Mouse (Mus musculus) forebrain, postnatal 0 days (tissue): Measurements from ENCODE around the gene Pmp22. TPM values are rescaled to one million over a fixed set of nuclear protein-coding genes. Genes with fewer than 3 reads are reported as not detected.

Experiments
- ATAC-seq: fragments of 200-750 bp; cut with Nextera tagmentation; 2 replicates; pipeline ENCODE4 v1.8.0; 2017; ENCODE audit warnings: mild to moderate bottlenecking, moderate library complexity
- DNase-seq: peaks from one replicate; pipeline ENCODE4 v3.0.0-alpha.2; 2015
- H3K27ac ChIP-seq: fragments of 300-500 bp; sonication (generic); 2 replicates; pipeline ENCODE4 v1.5.1; 2014; ENCODE audit warnings: low read depth, mild to moderate bottlenecking, antibody characterized with exemption, low read length, moderate library complexity, mixed read lengths
- H3K27me3 ChIP-seq: fragments of 300-500 bp; sonication (generic); 2 replicates; pipeline ENCODE4 v1.6.1; 2014; ENCODE audit warnings: mild to moderate bottlenecking, low read length, mixed read lengths; ENCODE audit not compliant: insufficient read depth
- H3K36me3 ChIP-seq: fragments of 300-500 bp; sonication (generic); 2 replicates; pipeline ENCODE4 v1.6.1; 2014; ENCODE audit warnings: mild to moderate bottlenecking, moderate library complexity; ENCODE audit not compliant: insufficient read depth
- H3K4me1 ChIP-seq: fragments of 300-500 bp; sonication (generic); 2 replicates; pipeline ENCODE4 v1.6.1; 2014; ENCODE audit warnings: antibody characterized with exemption; ENCODE audit not compliant: insufficient read depth
- H3K4me2 ChIP-seq: fragments of 300-500 bp; sonication (generic); 2 replicates; pipeline ENCODE4 v1.6.1; 2014; ENCODE audit warnings: low read depth, mild to moderate bottlenecking, moderate library complexity
- H3K4me3 ChIP-seq: fragments of 300-500 bp; sonication (generic); 2 replicates; pipeline ENCODE4 v1.5.1; 2014; ENCODE audit warnings: low read depth, low read length, mixed read lengths
- H3K9ac ChIP-seq: fragments of 300-500 bp; sonication (generic); 2 replicates; pipeline ENCODE4 v1.6.1; 2014; ENCODE audit warnings: mild to moderate bottlenecking
- H3K9me3 ChIP-seq: fragments of 300-500 bp; sonication (generic); 2 replicates; pipeline ENCODE4 v1.6.1; 2016; ENCODE audit warnings: low read length
- CTCF ChIP-seq: sonication (generic); IDR thresholded peaks from 2 replicates; pipeline ENCODE4 v1.5.1; 2016; ENCODE audit warnings: antibody characterized with exemption, control low read depth, low read depth
- WGBS: fragments of 180-500 bp; shearing (Covaris S2); extraction: QIAGEN DNeasy Blood & Tissue Kit; methylation state at CpG from one replicate; pipeline ENCODE4 v1.1.7; 2014; 5-methylcytosine and 5-hydroxymethylcytosine counted together
- polyA plus RNA-seq: library from polyadenylated mRNA; unstranded; fragments of >200 nt; fragmentation: Nextera tagmentation; extraction: Ambion mirVana; gene quantifications from 2 replicates; pipeline ENCODE4 v1.2.1, GENCODE M21; 2015
- total RNA-seq: library from RNA; depleted of rRNA; stranded (reverse); fragments of >200 nt; gene quantifications from 2 replicates; pipeline ENCODE4 v1.2.3, GENCODE M21; 2014

The Pmp22 gene
- total and polyA plus RNA-seq, 2 experiments from 2014 or later, result 31.7 to 33.5 TPM

GRCm38 (mm10) chr11:63131693-63132040 lies 2.9 kb downstream of the Pmp22 start:
- Histone ChIP-seq H3K36me3 (no peaks in the 10 kb centered on the region), H3K4me3 (peak overlapping the region; percentile 25), H3K9me3 (no peaks in the 10 kb centered on the region), H3K27ac (no peak overlapping the region), H3K27me3 (peaks cover 28% of the 10 kb centered on the region), H3K9ac (no peak overlapping the region), H3K4me2 (peak overlapping the region; percentile 99), H3K4me1 (peaks cover 3% of the 10 kb centered on the region; the same call in 1 of the 2 replicates)
- WGBS, result 12% methylated on average over 11 of the region's 11 CpGs
- DNase-seq (no peak), ATAC-seq (no peak)
- no peak for TF ChIP-seq CTCF

GRCm38 (mm10) chr11:63132151-63132500 lies 3.3 kb downstream of the Pmp22 start:
- Histone ChIP-seq H3K4me2 (peak overlapping the region; percentile 99), H3K4me3 (peak overlapping the region; percentile 52), H3K36me3 (no peaks in the 10 kb centered on the region), H3K27ac (peak overlapping the region; percentile 69), H3K9me3 (no peaks in the 10 kb centered on the region), H3K4me1 (peaks cover 3% of the 10 kb centered on the region; the same call in 1 of the 2 replicates), H3K9ac (peak overlapping the region; percentile 53), H3K27me3 (peaks cover 28% of the 10 kb centered on the region)
- TF ChIP-seq CTCF, result no peak
- DNase-seq, result peak; percentile 25
- 1% methylated on average over 11 of the region's 11 CpGs for WGBS
- no peak for ATAC-seq

GRCm38 (mm10) chr11:63132501-63133435 lies 4.0 kb downstream of the Pmp22 start:
- under 1% methylated on average over 65 of the region's 66 CpGs for WGBS

GRCm38 (mm10) chr11:63134021-63134420 lies 5.2 kb downstream of the Pmp22 start:
- no peaks in the 10 kb centered on the region for H3K9me3 ChIP-seq
- DNase-seq, result no peak
- no peaks in the 10 kb centered on the region for H3K36me3 ChIP-seq
- no peak for ATAC-seq
- 87% methylated on average over 5 of the region's 5 CpGs for WGBS
- no peak overlapping the region for H3K27ac ChIP-seq
- no peak overlapping the region for H3K9ac ChIP-seq
- peaks cover 28% of the 10 kb centered on the region for H3K27me3 ChIP-seq
- H3K4me3 ChIP-seq, result no peak overlapping the region
- peaks cover 3% of the 10 kb centered on the region; the same call in 1 of the 2 replicates for H3K4me1 ChIP-seq
- no peak for TF ChIP-seq CTCF
- no peak overlapping the region; the same call in 1 of the 2 replicates for H3K4me2 ChIP-seq

More at GRCm38 (mm10) chr11:63132501-63133435, 4.0 kb downstream of the Pmp22 start:
- ATAC-seq (peak; percentile 49), DNase-seq (peak; percentile 69)
- Histone ChIP-seq H3K4me2 (peak overlapping the region; percentile 99), H3K9ac (peak overlapping the region; percentile 53), H3K36me3 (no peaks in the 10 kb centered on the region), H3K4me3 (peak overlapping the region; percentile 52), H3K27ac (peak overlapping the region; percentile 69), H3K9me3 (no peaks in the 10 kb centered on the region), H3K4me1 (peaks cover 3% of the 10 kb centered on the region; the same call in 1 of the 2 replicates), H3K27me3 (peaks cover 28% of the 10 kb centered on the region)
- peak; percentile 24 for TF ChIP-seq CTCF

GRCm38 (mm10) chr11:63134742-63135482 lies 6.1 kb downstream of the Pmp22 start:
- no peak overlapping the region for H3K4me2 ChIP-seq
- no peaks in the 10 kb centered on the region for H3K9me3 ChIP-seq
- peaks cover 20% of the 10 kb centered on the region for H3K27me3 ChIP-seq
- DNase-seq, result no peak
- no peaks in the 10 kb centered on the region for H3K36me3 ChIP-seq
- H3K9ac ChIP-seq, result 0 out of 2 replicates have a peak overlapping the region, but pooled peaks have one; percentile 14
- no peak overlapping the region for H3K4me3 ChIP-seq
- 61% methylated on average over 15 of the region's 15 CpGs for WGBS
- no peak overlapping the region for H3K27ac ChIP-seq
- no peak for ATAC-seq
- TF ChIP-seq CTCF, result no peak
- H3K4me1 ChIP-seq, result peaks cover 3% of the 10 kb centered on the region; the same call in 1 of the 2 replicates

- ATAC-seq (peak; percentile 80), DNase-seq (peak; percentile 94)
- Histone ChIP-seq H3K36me3 (no peaks in the 10 kb centered on the region), H3K27me3 (peaks cover 15% of the 10 kb centered on the region), H3K4me3 (no peak overlapping the region), H3K9me3 (no peaks in the 10 kb centered on the region), H3K9ac (0 out of 2 replicates have a peak overlapping the region, but pooled peaks have one; percentile 14), H3K4me2 (no peak overlapping the region), H3K4me1 (peaks cover 3% of the 10 kb centered on the region; the same call in 1 of the 2 replicates), H3K27ac (no peak overlapping the region; the same call in 1 of the 2 replicates)
- WGBS, result 1% methylated on average over 8 of the region's 8 CpGs
- TF ChIP-seq CTCF, result peak; percentile 100
Measured at GRCm38 (mm10) chr11:63135622-63136021, 6.8 kb downstream of the Pmp22 start.
